Mouse (Mus musculus) lung, adult 2 months (tissue): ENCODE results near the gene Ppfia3. TPM values are rescaled to one million over a fixed set of nuclear protein-coding genes. Genes with fewer than 3 reads are reported as not detected.

Experiments used
- DNase-seq: peaks from one replicate; pipeline ENCODE4 v3.0.0; 2022
- H3K4me1 ChIP-seq: fragments of 200-500 bp; 2 replicates; pipeline ENCODE4 v1.6.1; 2011; ENCODE audit warnings: low read length; ENCODE audit not compliant: control insufficient read depth, insufficient read depth
- H3K4me3 ChIP-seq: fragments of 200-500 bp; replicated peaks from 2 replicates; pipeline ENCODE3; 2011; ENCODE audit warnings: low read depth, mild to moderate bottlenecking, control low read depth, low read length; ENCODE audit errors: extremely low read depth
- CTCF ChIP-seq: fragments of 200-500 bp; IDR thresholded peaks from 2 replicates; pipeline ENCODE4 v1.5.1; 2011; ENCODE audit warnings: mild to moderate bottlenecking, low read length, control low read depth; ENCODE audit not compliant: insufficient read depth
- POLR2A ChIP-seq: fragments of 200-500 bp; IDR thresholded peaks from 2 replicates; pipeline ENCODE4 v1.6.1; 2011; ENCODE audit warnings: low read depth, mild to moderate bottlenecking, control low read depth, low read length, borderline replicate concordance; ENCODE audit errors: extremely low read depth
- WGBS: fragments of 180-500 bp; shearing (Covaris S2); methylation state at CpG from one replicate; pipeline ENCODE4 v1.1.7; 2018; 5-methylcytosine and 5-hydroxymethylcytosine counted together
- polyA plus RNA-seq: library from polyadenylated mRNA; depleted of rRNA; stranded (reverse); fragments of >200 nt; gene quantifications from 2 replicates; pipeline ENCODE4 v1.2.3, GENCODE M21; 2012

The Ppfia3 gene
- polyA plus RNA-seq, 1 experiment: 3.7 TPM

GRCm38 (mm10) chr7:45338161-45338911, 28.5 kb downstream of the Ppfia3 start:
- Histone ChIP-seq H3K4me1 (peaks cover 15% of the 10 kb centered on the region), H3K4me3 (no peak overlapping the region)
- TF ChIP-seq CTCF (no peak), POLR2A (no peak)
- 8% methylated on average over 14 of the region's 14 CpGs for WGBS
- peak; percentile 60 for DNase-seq

GRCm38 (mm10) chr7:45337469-45337868, 29.4 kb downstream of the Ppfia3 start:
- TF ChIP-seq POLR2A (no peak), CTCF (no peak)
- no peak for DNase-seq
- 23% methylated on average over 4 of the region's 4 CpGs for WGBS
- Histone ChIP-seq H3K4me3 (no peak overlapping the region), H3K4me1 (peaks cover 15% of the 10 kb centered on the region)

- no peak for TF ChIP-seq POLR2A
- H3K4me1 ChIP-seq: peaks cover 16% of the 10 kb centered on the region
- DNase-seq: no peak
- no peak overlapping the region for H3K4me3 ChIP-seq
- 81% methylated on average over 4 of the region's 4 CpGs for WGBS
Observed at GRCm38 (mm10) chr7:45336319-45336718, 30.5 kb downstream of the Ppfia3 start.

GRCm38 (mm10) chr7:45335056-45335455, 31.8 kb downstream of the Ppfia3 start, which contains the start of gene Hrc:
Gene Hrc, plus strand, starts transcription at chr7:45335290.
- Histone ChIP-seq H3K4me3 (no peak within 1 kb of the TSS), H3K4me1 (peaks cover 6% of the 10 kb centered on the region)
- WGBS: 35% methylated on average over 5 of the region's 5 CpGs
- no peak for DNase-seq
- TF ChIP-seq POLR2A (no peak), CTCF (no peak)

- WGBS: 55% methylated on average over 3 of the region's 3 CpGs
- Histone ChIP-seq H3K4me3 (no peak overlapping the region), H3K4me1 (peaks cover 3% of the 10 kb centered on the region)
- no peak for DNase-seq
- TF ChIP-seq POLR2A (no peak), CTCF (no peak)
Observed at GRCm38 (mm10) chr7:45334605-45335004, 32.2 kb downstream of the Ppfia3 start.

- peak; percentile 95 for DNase-seq
- Histone ChIP-seq H3K4me3 (peak within 1 kb of the TSS; percentile 77), H3K4me1 (peaks cover 3% of the 10 kb centered on the region)
- no peak for TF ChIP-seq CTCF
- TF ChIP-seq POLR2A: peak; percentile 86; the same call in 1 of the 2 replicates
- under 1% methylated on average over 38 of the region's 38 CpGs for WGBS
Observed at GRCm38 (mm10) chr7:45333431-45333982, 33.3 kb downstream of the Ppfia3 start, which contains the start of gene Trpm4. Gene Trpm4, minus strand, starts transcription at chr7:45333780.

GRCm38 (mm10) chr7:45332685-45333425, 34.0 kb downstream of the Ppfia3 start:
- WGBS: 2% methylated on average over 22 of the region's 22 CpGs
- no peak for DNase-seq
- Histone ChIP-seq H3K4me3 (peak overlapping the region; percentile 77), H3K4me1 (peaks cover 3% of the 10 kb centered on the region)
- TF ChIP-seq POLR2A: peak; percentile 31; the same call in 1 of the 2 replicates
- no peak for TF ChIP-seq CTCF

- WGBS: 81% methylated on average over 6 of the region's 6 CpGs
- Histone ChIP-seq H3K4me1 (peaks cover 3% of the 10 kb centered on the region), H3K4me3 (no peak overlapping the region)
- TF ChIP-seq CTCF (peak; percentile 34), POLR2A (no peak)
- no peak for DNase-seq
Observed at GRCm38 (mm10) chr7:45331502-45331901, 35.3 kb downstream of the Ppfia3 start.

- WGBS: 88% methylated on average over 13 of the region's 13 CpGs
Observed at GRCm38 (mm10) chr7:45328841-45329475, 37.9 kb downstream of the Ppfia3 start.

More at GRCm38 (mm10) chr7:45328841-45329475, 37.9 kb downstream of the Ppfia3 start:
- TF ChIP-seq CTCF (no peak), POLR2A (no peak)
- H3K4me1 ChIP-seq: peaks cover 3% of the 10 kb centered on the region
- H3K4me3 ChIP-seq: no peak overlapping the region
- no peak for DNase-seq
